Mouse (Mus musculus) gastrocnemius, postnatal 36 days (tissue): ENCODE results near the gene Fen1. TPM values are rescaled to one million over a fixed set of nuclear protein-coding genes. Genes with fewer than 3 reads are reported as not detected.

Experiments used
- microRNA-seq, 2 experiments: library from miRNA; unstranded; fragments of <30 nt; microRNA quantifications; one replicate each; pipeline ENCODE4 v1.2.0; 2021
- total RNA-seq, 2 experiments: library from RNA; stranded (reverse); gene quantifications; 2 replicates each; pipeline ENCODE4 v1.2.3; 2021

The Fen1 gene
- total RNA-seq, 2 experiments from 2014 or later = 3.1 to 3.9 TPM

Small RNA genes lying within 50 kb of the gene (microRNA-seq; reads per million reads assigned to microRNA genes)
- gene Mir6993 = 0 reads per million in 2 experiments

Other genes with a start within 250 kb of the Fen1 start
- gene Fth1, start 223.6 kb downstream of the Fen1 start, total RNA-seq = 1,000 to 10,000 TPM; 1,946 to 2,068 TPM
- under 1 TPM in 1 of 2 experiments, not detected in 1; 0.15 TPM for gene Best1, start 202.5 kb downstream of the Fen1 start, total RNA-seq
- gene Rab3il1, start 202.5 kb downstream of the Fen1 start, total RNA-seq = 1 to 10 TPM; 4.5 to 4.6 TPM
- 1 to 10 TPM; 2.4 to 2.9 TPM for gene Fads3, start 162.6 kb downstream of the Fen1 start, total RNA-seq
- gene Fads2, start 102.4 kb downstream of the Fen1 start, total RNA-seq = 1 to 10 TPM; 2.2 to 2.4 TPM
- 1 to 10 TPM; 5.3 to 6.3 TPM for gene Fads1, start 21.3 kb downstream of the Fen1 start, total RNA-seq
- 10 to 100 TPM; 75.5 to 81.9 TPM for gene Tmem258, start 155 bp downstream of the Fen1 start, total RNA-seq
- gene Myrf, start 36.6 kb upstream of the Fen1 start, total RNA-seq = under 1 TPM in 1 of 2 experiments, not detected in 1; 0.08 TPM
- 1 to 10 TPM; 6.9 to 8.9 TPM for gene Dagla, start 100.7 kb upstream of the Fen1 start, total RNA-seq
- 1 to 10 TPM; 2.3 to 2.5 TPM for gene Syt7, start 184.9 kb upstream of the Fen1 start, total RNA-seq